Mouse (Mus musculus) E14TG2a.4 (cell line): Measurements from ENCODE around the gene Arhgap10.

Experiments used
- H3K27me3 ChIP-seq: 2 replicates; pipeline ENCODE4 v1.6.1; 2014; ENCODE audit warnings: low read length, control low read depth; ENCODE audit not compliant: insufficient read depth
- H3K36me3 ChIP-seq: 2 replicates; pipeline ENCODE4 v1.6.1; 2014; ENCODE audit warnings: low read length, control low read depth; ENCODE audit not compliant: insufficient read depth
- H3K4me1 ChIP-seq: replicated peaks from 2 replicates; pipeline ENCODE4 v1.6.1; 2014; ENCODE audit warnings: low read depth, low read length, control low read depth
- H3K4me3 ChIP-seq: replicated peaks from 2 replicates; pipeline ENCODE4 v1.5.1; 2014; ENCODE audit warnings: mild to moderate bottlenecking, low read length
- H3K9me3 ChIP-seq: 2 replicates; pipeline ENCODE4 v1.6.1; 2014; ENCODE audit warnings: low read length, control low read depth
- CTCF ChIP-seq: conservative IDR thresholded peaks from 2 replicates; pipeline ENCODE4 v1.5.1; 2014; ENCODE audit warnings: low read length
- NANOG ChIP-seq: IDR thresholded peaks from 2 replicates; pipeline ENCODE4 v1.6.1; 2014; ENCODE audit warnings: borderline replicate concordance, low read length, mixed read lengths
- POU5F1 ChIP-seq: IDR thresholded peaks from 2 replicates; pipeline ENCODE4 v1.6.1; 2014; ENCODE audit warnings: low read length, borderline replicate concordance

The Arhgap10 gene

DNA sequence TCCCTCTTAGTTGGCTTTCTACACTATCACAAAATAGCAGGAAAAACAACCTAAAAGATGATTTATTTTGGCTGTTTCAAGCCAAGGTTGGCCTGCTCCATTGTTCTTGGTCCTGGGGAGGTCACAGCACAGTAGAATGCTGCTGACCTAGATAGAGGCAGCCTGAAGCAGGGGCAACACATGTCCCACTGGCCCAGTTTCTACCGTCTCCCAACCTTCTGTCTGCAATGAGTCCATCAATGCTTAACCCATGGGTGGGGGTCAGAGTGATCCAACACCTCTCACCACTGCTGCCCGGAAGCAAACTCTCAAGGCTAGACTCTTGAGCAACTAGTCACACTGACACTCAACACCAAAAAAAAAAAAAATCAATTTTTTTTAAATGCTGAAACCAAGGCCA is 31.0 kb downstream of the Arhgap10 start:
- Histone ChIP-seq H3K4me3 (no peak overlapping the region), H3K9me3 (no peaks in the 10 kb centered on the region), H3K27me3 (no peaks in the 10 kb centered on the region), H3K4me1 (peaks cover 4% of the 10 kb centered on the region), H3K36me3 (no peaks in the 10 kb centered on the region)
- TF ChIP-seq CTCF: no peak
- TF ChIP-seq NANOG: no peak
- TF ChIP-seq POU5F1: no peak

- Histone ChIP-seq H3K9me3 (no peaks in the 10 kb centered on the region), H3K4me3 (no peak overlapping the region), H3K4me1 (peaks cover 4% of the 10 kb centered on the region), H3K27me3 (no peaks in the 10 kb centered on the region), H3K36me3 (no peaks in the 10 kb centered on the region)
- no peak for TF ChIP-seq CTCF
- no peak for TF ChIP-seq POU5F1
- TF ChIP-seq NANOG: no peak
Measured at GRCm38 (mm10) chr8:77484817-77485216, 32.9 kb downstream of the Arhgap10 start.

- Histone ChIP-seq H3K4me3 (no peak overlapping the region), H3K36me3 (no peaks in the 10 kb centered on the region), H3K9me3 (no peaks in the 10 kb centered on the region), H3K27me3 (no peaks in the 10 kb centered on the region), H3K4me1 (peaks cover 4% of the 10 kb centered on the region)
- TF ChIP-seq CTCF (no peak), NANOG (no peak), POU5F1 (no peak)
Measured at GRCm38 (mm10) chr8:77484266-77484665, 33.5 kb downstream of the Arhgap10 start.

DNA sequence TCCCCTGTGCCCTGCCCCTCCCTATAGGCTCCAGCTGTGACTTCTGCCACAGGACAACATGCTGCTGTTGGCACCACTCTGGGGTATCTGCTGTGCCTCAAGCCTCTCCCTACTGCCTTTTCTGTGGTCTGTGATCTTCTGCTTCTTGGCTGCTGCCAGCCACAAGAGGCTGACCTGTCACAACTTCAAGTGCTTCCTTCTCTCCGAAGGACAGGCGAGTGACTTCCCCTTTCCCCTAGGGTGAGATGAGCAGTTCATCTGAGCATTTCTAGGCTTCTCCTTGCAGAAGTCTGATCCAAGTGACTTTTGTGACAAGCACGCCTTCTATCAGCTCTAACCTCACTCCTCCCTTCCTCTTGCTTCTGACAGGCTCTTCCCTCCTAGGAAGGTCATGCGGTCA is 34.1 kb downstream of the Arhgap10 start:
- Histone ChIP-seq H3K4me3 (no peak overlapping the region), H3K36me3 (no peaks in the 10 kb centered on the region), H3K9me3 (no peaks in the 10 kb centered on the region), H3K27me3 (no peaks in the 10 kb centered on the region), H3K4me1 (peaks cover 7% of the 10 kb centered on the region)
- TF ChIP-seq NANOG (no peak), CTCF (no peak), POU5F1 (no peak)

DNA sequence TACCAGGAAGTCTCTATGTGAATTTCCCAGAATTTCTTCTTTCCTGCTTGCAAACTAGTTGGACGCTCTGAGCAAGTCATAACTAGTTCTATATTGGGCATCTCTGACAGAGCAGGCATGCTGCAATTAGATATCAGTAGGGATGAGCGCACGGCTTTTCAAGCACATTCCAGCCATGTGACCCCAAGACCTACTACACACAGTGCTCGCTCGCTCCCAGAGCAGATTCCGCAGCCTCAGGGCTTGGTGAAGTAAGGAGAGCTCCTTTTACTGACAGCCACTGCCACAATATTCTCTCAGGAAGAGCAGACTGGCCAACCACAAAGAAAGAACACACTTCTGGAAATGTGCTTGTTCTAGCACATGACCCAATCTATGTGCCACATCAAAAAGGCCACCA is 36.0 kb downstream of the Arhgap10 start:
- Histone ChIP-seq H3K4me3 (no peak overlapping the region), H3K27me3 (no peaks in the 10 kb centered on the region), H3K4me1 (peaks cover 16% of the 10 kb centered on the region), H3K36me3 (no peaks in the 10 kb centered on the region), H3K9me3 (no peaks in the 10 kb centered on the region)
- TF ChIP-seq NANOG: no peak
- TF ChIP-seq POU5F1: no peak
- TF ChIP-seq CTCF: no peak

DNA sequence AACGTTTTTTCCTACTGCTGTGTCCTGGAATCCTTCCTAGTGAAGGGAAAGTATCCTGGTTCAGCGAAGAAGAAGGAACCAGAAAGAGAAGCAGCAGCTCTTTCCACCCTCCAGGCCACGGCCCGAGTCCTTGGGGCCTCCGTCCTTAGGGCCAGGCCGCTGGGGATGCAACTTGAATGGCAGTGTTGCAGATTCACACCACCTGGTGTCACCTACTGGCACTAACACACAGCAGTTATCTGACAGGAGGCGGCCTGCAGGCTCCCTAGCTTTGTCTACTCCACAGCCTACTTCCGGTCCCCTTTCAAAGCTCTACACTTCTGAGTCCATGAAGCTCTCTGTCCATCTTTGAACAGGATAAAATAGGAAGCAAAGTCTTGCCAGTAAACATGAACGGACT is 37.8 kb downstream of the Arhgap10 start:
- Histone ChIP-seq H3K9me3 (no peaks in the 10 kb centered on the region), H3K27me3 (no peaks in the 10 kb centered on the region), H3K4me1 (peaks cover 16% of the 10 kb centered on the region), H3K4me3 (no peak overlapping the region), H3K36me3 (no peaks in the 10 kb centered on the region)
- TF ChIP-seq CTCF: no peak
- TF ChIP-seq NANOG: no peak
- TF ChIP-seq POU5F1: no peak

- no peaks in the 10 kb centered on the region for H3K27me3 ChIP-seq
- no peaks in the 10 kb centered on the region for H3K36me3 ChIP-seq
- H3K4me1 ChIP-seq: peaks cover 16% of the 10 kb centered on the region
- H3K9me3 ChIP-seq: no peaks in the 10 kb centered on the region
- TF ChIP-seq POU5F1 (no peak), CTCF (no peak), NANOG (no peak)
- H3K4me3 ChIP-seq: no peak overlapping the region
Measured at GRCm38 (mm10) chr8:77478913-77479273, 38.9 kb downstream of the Arhgap10 start.

GRCm38 (mm10) chr8:77478155-77478912 is 39.4 kb downstream of the Arhgap10 start:
- H3K4me1 ChIP-seq: peaks cover 12% of the 10 kb centered on the region
- H3K4me3 ChIP-seq: no peak overlapping the region
- H3K27me3 ChIP-seq: no peaks in the 10 kb centered on the region
- no peaks in the 10 kb centered on the region for H3K9me3 ChIP-seq
- H3K36me3 ChIP-seq: no peaks in the 10 kb centered on the region
- TF ChIP-seq CTCF (no peak), NANOG (no peak), POU5F1 (no peak)

- Histone ChIP-seq H3K36me3 (no peaks in the 10 kb centered on the region), H3K9me3 (no peaks in the 10 kb centered on the region), H3K4me1 (peaks cover 12% of the 10 kb centered on the region), H3K27me3 (no peaks in the 10 kb centered on the region), H3K4me3 (no peak overlapping the region)
- TF ChIP-seq CTCF: no peak
- no peak for TF ChIP-seq POU5F1
- no peak for TF ChIP-seq NANOG
Measured at GRCm38 (mm10) chr8:77477684-77478083, 40.1 kb downstream of the Arhgap10 start.
